Mouse (Mus musculus) heart, adult 2 months (tissue): ENCODE data around the gene Kcnk12.

ENCODE experiments used
- CTCF ChIP-seq: fragments of 200-600 bp; IDR thresholded peaks from 2 replicates; pipeline ENCODE4 v1.8.1; 2022; ENCODE audit warnings: antibody characterized with exemption, mild to moderate bottlenecking, moderate library complexity
- EP300 ChIP-seq: fragments of 200-500 bp; IDR thresholded peaks from 2 replicates; pipeline ENCODE4 v1.6.1; 2011; ENCODE audit warnings: low read depth, low read length, control low read depth; ENCODE audit not compliant: insufficient read depth

DNA sequence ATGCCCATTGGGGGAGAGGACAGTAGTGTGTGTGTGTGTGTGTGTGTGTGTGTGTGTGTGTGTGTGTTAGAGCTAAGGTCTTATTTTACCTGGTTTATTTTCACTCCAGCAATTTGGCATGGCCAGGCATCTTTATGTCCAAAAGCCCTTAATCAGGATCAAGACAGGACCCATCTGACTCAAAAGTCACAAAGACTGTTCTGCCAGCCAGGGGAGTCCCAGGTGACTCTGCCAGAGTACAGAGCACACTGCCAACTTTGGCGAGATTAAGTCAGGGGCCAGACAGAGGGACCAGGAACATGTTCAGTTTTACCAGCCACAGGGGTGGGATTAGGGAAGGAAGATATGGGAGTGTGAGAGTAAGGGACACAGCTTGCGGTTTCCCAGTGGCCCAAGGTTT, 12.9 kb downstream of the Kcnk12 start:
- TF ChIP-seq EP300, result no peak
- no peak for TF ChIP-seq CTCF
